Mouse (Mus musculus): ENCODE results near the gene Crtc1.

The Crtc1 gene

GRCm38 (mm10) chr8:70342007-70342406 is 97.4 kb downstream of the Crtc1 start:
- no peak for TF ChIP-seq GATA4 (IDR thresholded peaks at IDR 0.05; ENCODE audit: insufficient replicate concordance, low read length)

GRCm38 (mm10) chr8:70340659-70341058 is 98.7 kb downstream of the Crtc1 start:
- no peak for TF ChIP-seq GATA4 (IDR thresholded peaks at IDR 0.05; ENCODE audit: insufficient replicate concordance, low read length)

GRCm38 (mm10) chr8:70338931-70339330 is 100.4 kb downstream of the Crtc1 start:
- no peak for TF ChIP-seq GATA4 (IDR thresholded peaks at IDR 0.05; ENCODE audit: insufficient replicate concordance, low read length)

DNA sequence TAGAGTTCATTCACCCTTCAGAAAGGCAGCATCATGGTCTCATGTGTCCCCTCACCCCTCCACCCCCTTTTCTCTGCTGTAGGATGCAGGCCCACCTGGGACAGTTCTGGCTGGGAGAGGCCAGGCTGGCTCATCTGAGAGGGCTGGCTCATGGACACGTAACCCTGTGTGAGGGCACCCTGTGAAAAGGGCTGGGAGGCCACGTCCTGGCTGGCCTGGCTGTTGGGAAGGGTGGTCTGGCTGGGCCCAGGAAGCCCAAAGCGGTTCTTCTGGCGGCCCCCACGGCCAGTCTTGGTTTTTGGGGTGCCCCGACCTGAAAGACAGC is 106.5 kb downstream of the Crtc1 start:
- no peak for TF ChIP-seq GATA4 (IDR thresholded peaks at IDR 0.05; ENCODE audit: insufficient replicate concordance, low read length)

All from liver, adult (tissue).